Mouse (Mus musculus) left cerebral cortex, adult 11 months (tissue): ENCODE measurements around the gene Aak1.

Source experiments
- DNase-seq: peaks from one replicate; pipeline ENCODE4 v3.0.0; 2022; ENCODE audit warnings: low spot score

Aak1 gene

GRCm38 (mm10) chr6:86897520-86897919, 48.2 kb downstream of the Aak1 start:
- no peak for DNase-seq

DNA sequence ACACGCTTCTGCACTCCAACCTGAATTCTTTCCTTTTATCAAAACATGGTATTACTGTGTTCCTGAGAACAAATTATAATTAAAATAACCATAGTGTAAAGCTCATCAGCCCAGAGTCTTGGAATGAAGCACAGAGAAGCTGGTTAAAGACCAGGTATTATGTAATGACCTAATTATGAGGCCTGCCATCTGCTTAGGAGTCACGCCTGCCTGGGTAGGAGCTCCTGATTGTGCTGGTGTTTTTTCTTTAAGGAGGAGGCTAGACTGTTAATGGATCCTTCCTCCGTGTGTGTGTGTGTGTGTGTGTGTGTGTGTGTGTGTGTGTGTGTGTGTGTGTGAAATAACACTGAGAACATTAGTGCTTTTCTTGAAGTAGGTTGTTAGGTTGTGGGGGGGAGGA, 49.7 kb downstream of the Aak1 start:
- DNase-seq = no peak

GRCm38 (mm10) chr6:86899965-86900364, 50.6 kb downstream of the Aak1 start:
- DNase-seq = no peak

DNA sequence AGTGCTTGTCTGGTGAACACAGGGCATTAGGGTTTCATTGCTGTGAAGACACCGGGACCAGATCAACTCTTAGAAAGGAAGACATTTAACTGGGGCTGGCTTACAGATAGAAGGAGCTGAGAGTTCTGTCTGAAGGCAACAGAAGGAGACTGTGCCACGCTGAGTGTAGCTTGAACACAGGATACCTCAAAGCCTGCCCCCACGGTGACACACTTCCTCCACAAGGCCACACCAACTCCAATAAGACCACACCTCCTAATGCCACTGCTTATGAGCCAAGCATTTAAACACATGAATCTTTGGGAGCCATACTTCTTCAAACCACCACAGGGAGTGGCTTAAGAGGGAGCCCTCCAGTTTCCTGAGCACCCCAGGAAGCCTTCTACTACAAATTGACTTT, 51.2 kb downstream of the Aak1 start:
- no peak for DNase-seq

DNA sequence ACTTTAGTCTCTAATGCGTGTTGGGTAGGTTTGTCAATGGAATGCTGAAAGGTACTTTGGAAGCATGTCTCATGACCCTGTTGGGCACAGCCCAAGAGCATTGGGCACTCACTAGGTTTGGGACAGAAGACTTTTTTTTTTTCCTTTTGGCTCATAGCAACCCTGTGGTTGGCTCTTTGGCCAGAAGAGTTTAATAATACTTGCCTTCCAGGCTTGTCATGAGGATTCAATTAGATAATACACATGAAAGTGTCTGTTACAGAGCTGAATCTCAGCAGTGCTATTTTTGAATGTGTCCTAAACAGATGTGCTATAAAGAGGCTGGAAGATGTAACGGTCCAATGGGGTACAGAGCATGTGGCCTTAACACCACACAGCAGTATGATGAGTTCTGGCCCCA, 56.2 kb downstream of the Aak1 start:
- DNase-seq = no peak

DNA sequence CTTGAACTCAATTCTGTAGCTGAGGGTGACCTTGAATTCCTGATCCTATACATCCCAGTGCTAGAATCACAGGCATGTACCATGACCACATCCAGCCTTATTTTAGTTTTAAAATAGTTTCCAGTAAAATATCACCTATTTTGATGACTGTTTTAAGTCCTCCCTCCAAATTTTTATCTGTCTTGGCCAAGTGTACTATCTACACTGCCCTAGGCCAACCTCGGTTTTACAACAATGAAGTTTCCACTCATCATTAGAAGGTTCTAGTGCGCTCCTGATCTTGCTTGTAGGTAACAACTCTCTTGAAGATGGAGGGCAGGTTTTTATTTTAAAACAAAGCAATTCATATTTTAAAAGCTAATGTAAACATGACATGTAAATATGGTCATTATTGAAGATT, 57.9 kb downstream of the Aak1 start:
- DNase-seq = no peak

GRCm38 (mm10) chr6:86908561-86909150, 59.3 kb downstream of the Aak1 start:
- no peak for DNase-seq

DNA sequence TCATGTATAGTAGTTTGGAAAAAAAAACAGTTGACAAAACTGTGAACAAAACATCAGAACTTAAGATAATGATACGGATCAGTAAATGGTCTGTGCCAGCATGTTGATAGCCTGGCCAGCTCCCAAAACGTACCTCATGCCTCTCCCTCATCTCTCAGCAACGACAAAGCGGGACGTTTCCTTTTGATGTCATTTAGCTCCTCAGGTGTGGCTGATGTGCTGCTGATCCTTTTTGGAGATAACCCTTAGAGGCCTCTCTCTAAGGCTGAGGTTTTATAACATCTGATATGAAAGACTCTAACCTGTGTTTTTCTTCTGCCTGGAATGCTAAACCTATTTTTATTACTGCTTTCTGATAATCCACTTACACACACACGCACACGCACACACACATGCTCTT, 60.6 kb downstream of the Aak1 start:
- DNase-seq = no peak

GRCm38 (mm10) chr6:86916157-86916820, 67.0 kb downstream of the Aak1 start:
- no peak for DNase-seq

GRCm38 (mm10) chr6:86917231-86917630, 67.9 kb downstream of the Aak1 start:
- DNase-seq = no peak

DNA sequence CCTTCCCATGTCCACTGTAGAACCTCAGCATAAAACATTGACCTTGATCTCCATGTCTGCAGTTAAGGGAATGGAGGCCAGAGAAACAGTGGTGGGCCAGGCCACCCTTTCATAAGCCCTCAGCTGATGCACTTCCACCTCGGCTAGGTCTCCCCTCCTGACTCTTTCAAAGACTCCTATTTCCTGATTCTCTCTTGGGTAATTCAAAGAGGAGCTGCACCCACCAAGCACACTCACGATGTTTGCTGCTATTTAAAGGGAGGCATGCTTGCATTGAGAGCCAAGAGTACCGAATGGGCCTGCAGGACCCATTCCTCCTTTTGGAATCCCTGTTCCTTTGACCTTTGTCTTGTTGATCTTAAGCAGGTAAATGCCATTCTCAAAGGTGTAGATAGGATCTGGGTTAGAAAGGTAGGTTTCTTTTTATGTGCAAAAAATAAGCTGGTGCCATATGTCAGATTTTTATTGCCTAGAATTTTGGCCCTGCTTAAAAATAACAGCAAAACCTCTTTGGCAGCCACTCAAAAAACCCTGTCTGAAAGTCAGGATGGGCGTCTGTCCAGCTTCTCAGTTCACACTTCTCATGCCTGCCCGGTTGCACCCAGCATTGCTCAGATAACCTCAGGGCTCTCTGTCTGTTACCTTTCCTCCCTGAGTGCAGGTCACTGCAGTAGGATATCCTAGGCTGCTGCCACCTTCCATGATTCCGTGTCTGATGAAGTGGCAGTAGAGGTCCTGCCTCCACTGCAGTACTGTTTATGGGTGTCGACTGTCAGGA, 68.9 kb downstream of the Aak1 start:
- DNase-seq = no peak

DNA sequence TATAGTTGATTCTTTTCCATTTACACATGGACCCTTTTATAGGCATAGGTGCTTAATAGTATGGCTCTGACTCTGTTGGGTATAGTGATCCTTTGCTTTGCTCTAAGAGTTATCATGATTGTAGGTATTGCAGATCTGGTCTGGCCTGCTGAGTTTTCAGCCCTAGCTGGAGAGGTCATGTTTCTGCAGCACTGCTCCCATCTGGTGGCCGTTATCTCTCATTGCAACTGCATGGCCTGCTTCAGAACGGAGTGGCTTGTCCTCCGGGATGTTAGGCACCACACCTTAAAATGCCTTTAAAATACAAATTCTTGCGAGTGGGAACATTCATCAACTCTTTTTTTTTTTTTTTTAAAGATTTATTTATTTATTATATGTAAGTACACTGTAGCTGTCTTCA, 72.6 kb downstream of the Aak1 start:
- peak; percentile 53 for DNase-seq

DNA sequence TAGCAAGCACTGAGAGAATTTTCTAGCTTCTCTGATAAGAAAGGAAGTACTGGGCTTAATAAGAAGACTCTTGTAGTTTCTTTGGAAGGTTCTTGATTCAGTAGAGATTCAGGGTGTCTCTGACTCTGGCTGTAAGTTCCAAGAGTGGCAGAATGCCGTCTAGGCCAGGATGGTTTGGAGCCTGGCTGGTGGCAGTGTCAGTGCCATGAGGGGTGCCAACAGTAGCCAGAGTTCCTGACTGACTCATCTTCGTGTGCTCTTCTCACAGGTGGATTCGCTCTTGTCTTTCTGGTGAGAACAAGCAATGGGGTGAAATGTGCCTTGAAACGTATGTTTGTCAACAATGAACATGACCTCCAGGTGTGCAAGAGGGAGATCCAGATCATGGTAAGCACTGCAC, 75.4 kb downstream of the Aak1 start:
- DNase-seq = no peak

GRCm38 (mm10) chr6:86934541-86934940, 85.2 kb downstream of the Aak1 start:
- no peak for DNase-seq

DNA sequence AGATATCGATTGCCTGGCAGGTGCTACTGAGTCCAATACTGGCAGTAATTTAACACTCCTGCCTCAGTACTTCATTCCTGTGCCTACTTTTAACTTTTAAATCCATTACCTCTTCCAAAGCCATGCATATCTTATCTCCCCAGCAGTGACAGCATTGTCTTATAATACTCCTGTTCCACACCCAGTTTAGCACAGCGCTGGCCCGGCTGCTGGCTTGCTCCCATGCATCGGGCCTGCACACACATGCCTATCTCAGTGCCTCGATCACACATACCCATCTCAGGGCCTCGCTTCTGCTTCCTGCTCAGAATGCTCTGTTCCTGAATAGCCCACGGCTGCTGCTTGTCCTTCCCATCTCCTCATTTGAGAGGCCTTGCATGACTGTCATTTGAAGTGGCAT, 90.5 kb downstream of the Aak1 start:
- no peak for DNase-seq

DNA sequence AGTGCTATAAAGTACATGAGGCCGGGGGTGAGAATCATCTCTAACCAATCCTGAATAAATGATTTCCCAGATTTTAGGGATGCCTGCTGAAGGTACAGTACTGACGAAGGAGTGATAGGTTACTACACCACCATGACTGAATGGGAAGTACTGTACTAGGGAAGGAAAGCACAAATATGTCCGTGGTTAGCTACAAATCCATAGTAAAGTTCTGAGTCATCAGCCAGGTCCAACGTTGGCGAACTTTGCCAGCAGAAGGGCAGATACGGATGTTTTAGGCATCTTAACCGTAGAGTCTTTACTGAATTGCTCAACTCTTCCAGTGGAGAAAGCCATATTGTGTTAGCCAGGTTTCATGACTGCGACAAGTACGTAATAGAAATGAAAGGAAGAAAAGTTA, 91.6 kb downstream of the Aak1 start:
- no peak for DNase-seq

GRCm38 (mm10) chr6:86947100-86947499, 97.8 kb downstream of the Aak1 start:
- no peak for DNase-seq

DNA sequence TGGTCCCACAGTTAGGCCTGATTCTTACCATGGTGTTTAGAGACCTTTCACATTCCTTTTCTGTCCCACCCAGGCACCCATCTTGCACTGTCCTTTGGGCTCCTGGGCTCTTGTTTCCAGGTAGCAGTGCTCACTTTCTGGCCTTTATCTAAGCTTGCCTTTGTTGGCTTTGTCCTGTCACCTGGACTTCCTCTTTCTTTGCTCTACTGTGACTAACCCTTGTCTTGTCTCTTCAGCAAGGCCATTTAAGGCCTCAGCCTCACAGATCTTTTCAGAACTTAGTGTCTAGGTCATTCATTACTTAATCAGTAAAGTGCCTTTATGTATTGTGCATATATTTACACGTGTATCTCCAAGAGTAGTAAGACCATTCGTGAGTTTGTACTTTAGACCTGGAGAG, 99.4 kb downstream of the Aak1 start:
- DNase-seq = no peak

GRCm38 (mm10) chr6:86950141-86950540, 100.8 kb downstream of the Aak1 start:
- no peak for DNase-seq

GRCm38 (mm10) chr6:86950733-86951255, 101.5 kb downstream of the Aak1 start:
- DNase-seq = no peak

DNA sequence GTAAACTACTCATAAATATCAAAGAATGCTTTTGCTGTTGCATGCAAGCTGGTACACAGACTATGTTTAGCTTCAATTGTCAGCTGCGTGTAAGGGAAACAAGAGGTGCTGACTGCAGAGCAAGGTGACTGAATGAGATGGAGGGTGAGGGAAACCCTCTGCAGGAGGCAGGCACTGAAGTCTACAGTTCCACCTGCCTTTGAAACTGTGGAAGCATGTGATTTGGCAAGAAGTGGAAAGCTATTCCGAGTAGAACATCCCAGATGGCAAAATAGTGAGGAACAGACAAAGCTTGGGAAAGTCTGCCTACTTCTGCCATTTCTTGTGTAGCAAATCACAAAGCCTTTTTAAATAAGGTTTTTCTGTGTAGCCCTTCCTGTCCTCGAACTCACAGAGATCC, 106.4 kb downstream of the Aak1 start:
- DNase-seq = peak; percentile 33

- DNase-seq = no peak
Measured at GRCm38 (mm10) chr6:86956206-86956605, 106.9 kb downstream of the Aak1 start.

DNA sequence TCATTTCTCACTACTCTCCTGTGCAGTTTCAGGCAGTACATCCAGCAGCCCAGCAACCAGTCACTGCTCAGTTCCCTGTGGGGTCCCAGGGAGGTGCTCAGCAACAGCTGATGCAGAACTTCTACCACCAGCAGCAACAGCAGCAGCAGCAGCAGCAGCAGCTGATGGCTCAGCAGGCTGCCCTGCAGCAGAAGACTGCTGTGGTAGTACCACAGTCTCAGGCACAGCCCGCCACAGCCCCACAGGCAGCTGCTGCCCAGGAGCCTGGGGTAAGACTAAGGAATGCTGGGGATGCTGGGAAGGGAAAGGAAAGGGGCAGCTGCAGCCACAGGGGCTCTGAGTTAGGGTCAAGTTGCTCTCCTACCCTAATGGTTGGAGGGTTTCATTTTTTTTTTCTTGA, 109.7 kb downstream of the Aak1 start:
- no peak for DNase-seq
